Mouse (Mus musculus) cerebellum, postnatal 36 days (tissue): ENCODE results near the gene Adam15.

ENCODE experiments used
- DNase-seq, 2 experiments: peaks; one replicate each; pipeline ENCODE4 v3.0.0; 2021 to 2022; ENCODE audit warnings: mixed read lengths in 2 of 2

Adam15 gene

DNA sequence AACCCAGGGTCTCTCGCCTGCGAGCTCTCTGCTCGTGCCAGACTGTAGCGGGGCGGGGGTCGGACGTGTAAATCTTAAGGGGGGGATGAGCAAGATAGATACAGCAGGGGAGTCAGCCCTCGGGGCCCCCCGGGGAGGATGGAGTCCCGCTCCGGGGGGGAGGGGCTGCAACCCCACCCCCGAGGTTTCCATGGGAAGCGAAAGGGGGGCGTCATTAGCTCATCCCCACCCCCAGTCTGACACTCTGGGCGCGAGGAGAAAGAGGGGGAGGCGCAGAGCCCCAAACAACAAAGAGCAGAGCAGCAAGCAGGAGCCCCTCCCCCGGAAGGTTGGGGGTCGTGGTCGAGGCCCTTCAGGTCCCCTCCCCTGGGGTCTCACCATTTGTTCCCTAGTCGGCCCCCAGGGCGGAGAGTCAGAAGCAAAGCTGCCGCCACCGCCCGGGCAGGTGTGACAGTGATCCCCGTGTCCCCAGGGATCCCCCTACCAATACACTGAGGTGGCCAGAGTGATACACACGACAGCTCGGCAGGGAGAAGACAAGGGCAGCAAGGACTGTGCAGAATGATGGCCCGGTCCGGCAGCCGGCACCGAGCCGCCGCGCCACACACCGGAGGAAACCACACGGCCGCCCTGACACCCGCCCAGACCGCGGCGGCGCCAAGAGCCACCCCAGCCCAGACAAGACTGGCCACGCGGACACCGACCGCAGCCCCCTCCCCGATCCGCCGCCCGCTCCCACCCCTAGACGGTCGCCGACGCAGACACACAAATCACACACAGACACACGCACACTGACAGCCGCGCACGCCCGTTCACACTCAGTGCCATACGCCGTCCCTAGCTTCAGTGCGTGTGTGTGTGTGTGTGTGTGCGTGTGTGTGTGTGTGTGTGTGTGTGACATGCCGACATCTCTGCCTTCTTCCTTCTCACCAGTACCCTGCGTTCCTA, 28.3 kb downstream of the Adam15 start:
- DNase-seq: no peak

DNA sequence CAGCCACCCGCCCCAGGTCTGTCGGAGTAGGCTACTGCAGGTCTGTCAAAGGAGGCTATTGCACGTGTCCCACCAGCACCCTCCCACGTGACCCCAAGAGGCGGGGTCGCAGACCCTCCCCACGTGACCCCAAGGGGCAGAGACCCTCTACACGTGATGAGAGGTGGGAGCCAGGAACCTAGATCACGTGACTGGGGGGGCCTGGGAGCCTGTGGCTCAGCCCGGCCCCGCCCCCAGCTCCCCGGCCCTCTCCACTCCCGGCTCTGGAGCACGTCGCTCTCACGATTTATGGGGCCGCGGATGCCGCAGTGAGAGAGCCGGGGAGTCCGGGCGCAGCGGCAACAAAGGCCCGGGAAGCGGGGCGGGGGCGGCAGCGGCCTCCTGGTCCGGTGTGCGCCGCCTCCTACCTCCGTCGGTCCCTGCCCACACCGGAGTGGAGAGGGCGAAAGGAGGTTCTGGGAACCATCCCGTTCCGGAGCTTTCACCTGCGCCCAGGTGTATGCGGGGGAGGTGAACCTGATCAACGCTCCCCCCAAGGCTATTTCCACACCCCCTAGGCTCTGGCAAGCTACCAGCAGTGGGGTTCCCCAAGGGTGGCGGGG, 29.1 kb downstream of the Adam15 start:
- no peak for DNase-seq

DNA sequence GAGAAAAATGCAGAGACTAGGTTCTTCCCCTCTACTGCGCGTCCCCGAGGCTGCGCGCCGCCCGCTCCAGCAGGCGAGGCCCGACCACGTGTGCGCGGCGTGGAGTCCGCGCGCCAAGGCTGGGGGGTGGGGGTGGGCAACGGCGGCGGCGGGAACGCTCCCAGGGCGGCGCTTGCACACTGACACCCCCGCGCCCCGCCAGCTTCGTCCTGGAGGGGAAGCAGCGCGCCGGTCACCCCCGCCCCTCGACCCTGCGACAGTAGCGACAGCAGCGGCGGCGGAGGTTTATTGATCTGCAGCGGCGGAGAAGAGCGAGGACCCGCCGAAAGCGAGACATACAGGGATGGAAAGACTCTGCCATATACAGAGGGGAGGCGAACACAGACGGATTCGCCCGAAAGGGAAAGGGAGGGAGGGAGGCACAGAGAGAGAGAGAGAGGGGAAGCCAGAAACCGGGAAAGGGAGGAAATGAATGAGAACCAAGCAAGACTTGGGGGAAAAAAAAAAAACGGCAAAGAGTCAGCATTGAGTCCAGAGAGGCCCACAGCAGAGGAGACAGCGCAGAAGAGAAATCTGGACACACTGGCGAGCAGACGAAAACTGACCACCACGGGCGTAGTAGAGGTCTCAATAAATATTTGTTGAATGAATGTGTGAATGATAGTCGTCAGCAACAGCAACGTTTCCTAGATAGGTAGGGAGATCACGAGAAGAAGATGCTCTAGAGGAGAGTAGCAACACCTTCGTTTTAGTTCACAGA, 30.0 kb downstream of the Adam15 start:
- DNase-seq: no peak

DNA sequence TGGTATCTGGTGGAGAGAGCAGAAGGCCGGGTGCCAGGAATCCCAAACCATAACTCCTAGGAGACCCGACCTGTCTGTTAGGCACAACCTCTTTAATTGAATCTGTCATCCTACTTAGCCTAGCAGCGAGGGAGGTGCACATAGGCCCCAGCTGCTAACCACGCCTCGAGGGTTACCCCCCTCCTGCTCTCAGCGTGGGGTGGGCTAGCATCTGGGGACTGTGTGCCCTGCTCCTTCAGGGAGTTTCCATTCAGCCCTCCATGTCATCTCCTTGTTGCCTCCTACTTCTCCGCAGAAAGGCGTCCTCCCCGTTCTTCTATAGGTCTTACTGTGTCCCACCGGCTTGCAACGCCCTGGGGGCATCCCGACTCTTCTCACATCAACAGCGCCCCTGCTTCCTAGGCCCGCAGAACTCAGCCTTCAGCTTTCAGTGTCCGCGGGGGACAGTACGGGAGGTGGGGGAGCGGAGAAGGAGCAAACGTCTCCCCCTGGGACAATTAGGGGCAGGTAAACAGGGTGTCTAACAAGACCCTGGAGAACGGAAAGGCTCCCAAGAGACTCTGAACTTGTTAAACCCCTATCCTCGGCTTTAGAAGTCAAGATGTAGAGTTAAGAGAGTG, 30.7 kb downstream of the Adam15 start:
- DNase-seq: no peak

DNA sequence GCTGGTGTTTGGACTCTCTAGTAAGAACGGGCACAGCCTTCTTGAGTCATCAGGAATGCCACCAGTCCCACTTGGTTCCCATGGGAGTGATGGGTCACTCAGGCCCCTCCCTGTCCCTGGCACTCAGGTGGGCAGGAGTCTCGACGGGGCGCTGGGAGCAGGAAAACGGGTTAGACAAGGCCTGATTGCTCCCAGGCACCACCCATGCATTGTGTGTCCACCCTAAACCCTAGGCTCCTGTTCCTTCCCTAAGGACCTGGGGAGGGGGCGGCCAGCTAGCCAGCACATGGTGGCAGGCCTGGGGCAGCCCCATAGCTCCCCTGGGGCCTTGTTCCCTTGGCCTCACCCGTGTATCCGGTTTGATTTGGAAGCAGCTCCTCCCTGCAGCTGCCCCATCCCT, 31.5 kb downstream of the Adam15 start:
- DNase-seq: no peak

DNA sequence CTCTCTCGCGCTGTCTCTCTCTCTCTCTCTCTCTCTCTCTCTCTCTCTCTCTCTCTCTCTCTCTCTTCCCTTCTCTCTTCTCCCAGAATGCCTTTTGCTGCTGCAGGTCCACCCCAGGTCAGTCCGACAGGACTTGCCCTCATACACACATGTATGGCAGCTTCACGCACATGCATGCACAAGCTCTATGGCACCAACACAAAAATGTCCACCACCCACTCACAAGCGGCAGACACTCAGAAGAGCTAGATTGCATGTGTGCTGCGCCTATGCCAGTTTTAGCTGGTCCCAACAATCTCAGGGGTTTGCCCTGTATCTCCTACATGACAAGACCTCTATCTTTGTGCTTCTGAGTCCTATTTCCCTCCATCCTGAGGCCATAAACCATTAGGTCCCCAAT, 32.5 kb downstream of the Adam15 start:
- DNase-seq: no peak

DNA sequence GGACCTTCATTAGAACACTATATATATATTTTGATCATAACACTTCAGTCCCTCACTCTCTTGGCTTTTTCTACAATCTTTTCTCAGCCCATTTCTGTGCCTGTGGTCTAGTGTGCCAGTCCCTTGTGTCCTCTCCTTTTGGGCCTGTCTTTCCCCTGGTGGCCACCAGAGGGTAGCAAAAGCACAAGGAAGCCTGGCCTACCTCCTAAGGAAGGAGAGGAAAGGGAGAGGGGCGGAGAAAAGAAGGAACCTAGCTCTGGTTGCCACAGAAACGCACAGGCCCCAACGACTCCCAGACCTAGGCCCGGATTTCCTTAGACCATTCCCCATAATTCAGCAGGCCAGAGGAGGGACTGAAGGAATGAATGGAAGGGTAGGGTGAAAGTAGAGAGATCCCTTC, 33.0 kb downstream of the Adam15 start:
- DNase-seq: peak; percentile 86 to 90

DNA sequence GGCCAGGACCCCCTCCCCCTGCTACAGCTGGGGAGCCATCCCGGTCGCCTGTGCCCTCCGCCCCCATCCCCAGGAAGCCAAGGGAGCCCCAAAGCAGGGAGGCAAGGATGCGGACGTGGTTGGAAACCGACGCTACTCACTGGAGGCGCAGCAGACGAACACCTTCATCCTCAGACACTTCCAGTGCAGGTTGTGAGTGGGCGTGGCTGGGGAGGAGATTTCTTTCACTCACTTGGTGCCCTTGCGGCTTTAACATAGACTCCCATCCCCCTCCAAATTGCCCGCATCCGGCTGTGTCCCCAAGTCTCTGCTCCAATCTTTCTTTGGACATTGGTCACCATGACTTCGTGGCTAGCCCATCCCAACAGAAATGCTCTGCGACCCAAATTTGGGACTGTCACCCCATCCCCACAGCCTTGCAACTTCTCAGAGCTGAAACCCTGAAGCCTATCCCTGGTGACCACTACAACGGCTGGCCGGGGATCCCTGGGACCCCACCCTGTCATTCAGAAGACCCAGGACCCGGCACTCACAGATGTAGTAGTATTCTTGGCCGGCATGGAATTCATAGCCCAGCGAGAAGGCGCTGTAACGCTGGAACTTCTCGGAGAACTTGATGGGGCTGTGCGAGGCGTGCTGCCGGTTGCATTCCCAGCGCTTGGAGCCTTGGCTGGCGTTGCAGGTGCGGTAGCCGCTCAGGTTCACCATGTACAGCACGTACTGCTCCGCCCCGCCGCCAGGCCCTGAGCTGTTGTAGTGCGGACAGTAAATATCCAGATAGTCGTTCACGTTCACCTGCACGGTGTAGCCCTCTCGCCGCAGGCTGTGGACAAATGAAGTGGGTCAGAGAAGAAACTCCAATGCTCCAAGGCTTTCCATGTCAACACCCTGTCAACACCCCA, 33.6 kb downstream of the Adam15 start:
- no peak for DNase-seq

DNA sequence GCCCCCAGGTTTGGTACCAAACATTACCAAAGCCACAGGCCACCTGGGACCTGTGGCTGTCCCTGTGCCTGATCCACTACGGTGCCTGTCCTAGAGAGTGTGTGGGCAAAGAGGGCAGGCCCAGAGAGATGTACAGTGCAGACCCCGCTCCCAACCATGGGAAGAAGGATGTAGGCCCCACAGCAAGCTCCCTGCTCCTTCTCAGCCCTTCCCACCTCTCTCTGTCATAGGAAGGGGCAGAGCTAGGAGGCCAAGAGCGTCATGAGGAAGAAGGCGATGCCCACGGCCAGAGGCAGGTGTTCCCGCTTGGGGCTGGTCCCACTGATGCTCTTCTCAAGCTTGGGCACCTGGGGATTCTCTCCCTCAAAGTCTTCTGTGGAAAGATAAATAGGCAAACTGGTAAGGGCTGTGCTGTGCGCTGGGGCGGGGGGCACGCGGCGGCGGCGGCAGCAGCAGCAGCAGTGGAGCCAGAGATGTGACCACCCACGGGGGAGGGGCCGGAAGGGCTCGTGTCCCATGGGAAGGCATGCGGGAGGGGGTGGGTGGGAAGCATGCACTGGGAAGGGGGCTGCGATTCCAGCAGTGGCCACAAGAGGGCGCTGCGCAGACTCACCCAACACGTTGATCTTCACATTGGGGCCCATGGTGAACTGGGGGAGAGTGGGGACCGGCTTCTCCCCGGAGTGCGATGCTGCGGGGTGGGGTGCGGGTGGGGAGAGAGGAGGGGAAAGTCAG, 34.4 kb downstream of the Adam15 start:
- DNase-seq: peak; percentile 76 to 80

DNA sequence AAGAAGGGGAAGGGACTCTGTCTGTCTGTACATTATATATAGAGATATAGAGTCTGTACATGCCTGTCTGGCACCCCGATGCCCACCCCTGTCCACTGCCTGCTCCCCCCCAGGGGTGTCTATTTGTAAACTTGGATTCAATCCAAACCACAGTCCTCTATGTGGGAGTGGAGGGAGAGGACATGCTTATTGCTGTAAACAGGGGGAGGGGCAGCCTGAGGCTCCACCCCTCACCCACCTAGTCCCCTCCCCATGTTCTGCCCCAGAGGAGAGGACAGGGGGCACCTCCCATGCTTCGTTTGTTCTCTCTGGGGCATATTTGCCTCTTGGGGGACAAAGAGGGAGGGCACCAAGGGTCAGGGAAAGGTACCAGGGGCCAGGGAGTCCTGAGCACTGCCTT, 35.0 kb downstream of the Adam15 start:
- no peak for DNase-seq

DNA sequence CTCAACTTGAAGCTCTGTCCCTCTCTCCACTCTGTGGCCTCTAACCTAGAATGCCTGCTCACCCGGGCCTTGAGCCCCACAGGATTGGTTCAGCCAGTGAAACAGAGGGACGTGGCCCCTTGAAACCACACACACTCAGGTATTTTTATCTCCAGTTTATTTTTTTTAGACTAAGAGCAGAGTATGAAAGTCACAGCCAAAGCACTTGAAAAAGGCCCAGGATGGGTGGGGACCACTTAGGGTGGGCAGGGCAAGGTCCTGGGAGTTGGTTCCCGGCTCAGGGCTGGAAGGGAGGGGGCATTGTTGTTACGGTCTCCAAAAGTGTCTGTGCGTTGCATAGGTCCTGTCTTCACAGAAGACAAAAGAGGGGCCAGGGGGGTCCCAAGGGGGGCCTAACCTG, 35.5 kb downstream of the Adam15 start:
- DNase-seq: no peak

DNA sequence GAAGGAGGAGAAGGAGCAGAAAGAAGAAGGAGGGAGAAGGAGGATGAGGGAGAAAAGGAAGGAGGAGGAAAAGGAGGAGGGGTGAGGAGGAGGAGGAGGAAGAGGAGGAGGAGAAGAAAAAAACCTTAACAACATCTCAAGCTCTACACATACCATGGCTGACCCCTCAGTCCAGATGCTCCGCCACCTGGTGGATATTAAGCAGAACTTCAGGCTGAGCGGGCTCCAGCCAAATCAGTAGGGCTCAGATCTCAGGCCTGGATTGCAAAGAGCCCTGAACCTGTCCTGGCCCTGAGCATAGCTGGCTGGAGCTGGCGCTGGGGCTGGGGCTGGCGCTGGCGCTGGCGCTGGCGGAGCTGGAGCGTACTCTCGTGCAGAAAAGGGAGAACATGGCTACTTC, 41.7 kb downstream of the Adam15 start:
- DNase-seq: peak; percentile 67 to 70

DNA sequence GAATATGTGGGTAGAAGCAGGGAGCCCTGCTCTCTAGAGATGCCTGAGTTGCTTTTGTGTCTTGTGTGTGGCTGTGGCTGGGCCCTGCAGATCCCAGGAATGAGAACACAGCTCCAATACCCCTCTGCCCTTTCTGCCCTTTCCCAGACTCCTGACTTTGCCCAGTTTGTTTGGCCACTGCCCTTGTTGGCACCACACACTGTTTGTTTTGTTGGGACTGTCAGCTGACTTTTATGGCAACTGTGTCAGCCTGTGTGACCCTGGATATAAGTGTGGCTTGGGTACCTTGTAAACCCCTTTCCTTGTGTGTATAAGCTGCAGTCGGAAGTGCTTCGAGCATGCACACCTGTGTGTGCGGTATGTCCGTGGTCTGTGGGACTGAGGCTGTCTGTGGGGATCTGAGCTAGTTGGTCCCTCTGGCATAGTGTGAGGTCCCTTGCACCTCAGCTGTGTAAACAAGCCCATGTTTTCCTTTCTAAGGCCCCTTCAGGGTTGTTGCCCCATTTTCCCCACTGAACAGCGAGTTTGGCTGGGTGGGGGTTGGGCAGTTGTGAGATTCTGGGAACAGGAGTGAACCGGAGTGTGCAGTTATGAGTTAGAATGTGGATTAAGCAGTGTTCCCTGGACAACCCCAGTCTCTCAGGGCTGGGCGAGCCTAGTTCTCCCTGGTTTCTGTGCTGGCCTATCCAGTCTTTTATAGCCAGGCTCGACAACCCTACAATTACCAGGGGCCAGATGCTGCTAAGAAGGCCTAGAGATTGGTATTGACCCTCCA, 44.1 kb downstream of the Adam15 start:
- DNase-seq: no peak

DNA sequence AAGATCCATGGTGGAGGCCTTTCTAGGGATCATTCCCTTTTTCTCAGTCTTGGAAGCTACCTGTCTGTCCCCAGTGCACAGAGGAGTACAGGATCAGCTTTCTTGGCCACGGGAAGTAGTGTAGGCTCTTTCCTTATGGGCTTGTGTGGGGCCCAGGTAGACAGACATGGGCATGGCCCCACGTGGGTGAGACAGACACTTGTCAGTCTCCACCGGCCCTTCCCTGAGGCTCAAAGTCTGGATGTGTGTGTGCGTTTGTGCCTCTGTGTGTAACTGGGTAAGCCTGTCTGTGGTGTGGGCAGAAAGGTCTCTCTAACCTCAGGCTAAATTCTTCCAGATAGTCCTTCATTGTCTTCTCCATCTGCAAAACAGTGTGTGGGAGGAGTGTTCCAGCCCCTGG, 44.7 kb downstream of the Adam15 start:
- no peak for DNase-seq

DNA sequence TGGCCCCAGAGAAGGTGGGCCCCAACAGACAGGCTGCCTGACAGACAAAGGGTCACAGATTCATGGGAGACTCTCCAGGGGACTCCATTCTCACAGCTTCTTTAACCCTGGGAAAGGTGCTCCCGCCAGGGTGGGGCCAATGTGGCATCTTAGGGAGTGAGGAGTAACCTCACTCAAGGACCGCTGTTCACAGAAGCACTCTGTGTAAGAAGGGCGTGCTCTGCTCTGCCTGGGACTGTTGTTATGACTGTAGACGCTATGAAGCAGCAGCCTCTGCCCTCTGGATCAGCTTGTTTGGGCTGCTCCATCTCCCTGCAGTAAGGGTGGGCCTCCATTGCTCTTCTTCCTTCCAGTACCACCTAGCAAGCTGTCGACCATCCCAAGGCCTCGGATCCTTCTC, 45.4 kb downstream of the Adam15 start:
- DNase-seq: no peak

DNA sequence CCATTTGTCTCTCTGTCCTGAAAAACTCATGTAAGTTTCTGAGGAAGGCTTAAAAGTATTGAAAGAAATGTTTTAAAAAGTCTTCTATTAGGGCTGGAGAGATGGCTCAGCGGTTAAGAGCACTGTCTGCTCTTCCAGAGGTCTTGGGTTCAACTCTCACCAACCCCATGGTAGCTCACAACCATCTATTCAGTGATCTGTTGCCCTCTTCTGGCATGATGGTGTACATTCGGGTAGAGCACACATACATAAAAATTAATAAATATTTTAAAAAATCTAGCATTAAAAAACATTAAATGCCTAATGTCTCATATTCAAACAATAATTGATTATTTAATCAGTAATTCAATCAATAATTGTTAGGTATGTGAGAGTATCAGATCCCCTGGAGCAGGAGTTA, 49.3 kb downstream of the Adam15 start:
- DNase-seq: no peak

DNA sequence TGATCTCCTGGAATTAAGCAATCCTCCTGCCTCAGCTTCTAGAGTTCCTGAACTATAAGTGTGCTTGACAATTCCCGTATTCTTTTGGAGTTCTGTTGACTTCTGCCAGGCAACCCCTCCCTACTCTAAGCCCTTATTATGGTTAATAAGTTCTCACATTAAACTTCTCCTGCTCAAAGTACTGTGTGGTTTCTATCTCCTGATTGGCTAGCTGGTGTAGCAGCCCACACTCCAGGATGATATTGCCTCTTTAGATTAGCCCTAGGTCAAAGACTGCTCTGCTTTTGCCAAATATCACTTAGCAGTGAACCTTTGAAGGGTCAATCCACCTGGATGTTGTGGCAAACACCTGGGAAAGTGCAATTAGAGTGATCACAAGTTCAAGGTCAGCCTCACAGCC, 49.7 kb downstream of the Adam15 start:
- DNase-seq: no peak

DNA sequence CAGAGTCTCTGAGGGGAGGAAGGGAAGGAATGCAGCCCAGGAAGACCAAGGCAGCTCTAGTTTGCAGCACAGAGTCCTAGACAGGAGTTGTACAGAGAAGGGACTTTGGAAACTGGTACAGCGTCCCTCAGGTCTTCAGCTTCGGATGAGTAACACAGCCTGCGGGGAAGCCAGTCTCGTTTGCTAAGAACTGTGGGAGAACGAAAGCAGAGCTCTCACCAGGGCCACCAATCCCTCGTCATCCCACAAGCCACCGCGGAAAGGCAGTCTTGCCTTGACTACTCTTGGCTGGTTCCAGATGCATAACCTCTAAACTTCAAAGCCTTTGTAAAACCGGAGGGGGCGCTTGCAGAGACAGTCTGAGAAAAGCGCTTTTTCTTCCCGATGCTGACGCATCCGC, 50.3 kb downstream of the Adam15 start:
- DNase-seq: no peak

DNA sequence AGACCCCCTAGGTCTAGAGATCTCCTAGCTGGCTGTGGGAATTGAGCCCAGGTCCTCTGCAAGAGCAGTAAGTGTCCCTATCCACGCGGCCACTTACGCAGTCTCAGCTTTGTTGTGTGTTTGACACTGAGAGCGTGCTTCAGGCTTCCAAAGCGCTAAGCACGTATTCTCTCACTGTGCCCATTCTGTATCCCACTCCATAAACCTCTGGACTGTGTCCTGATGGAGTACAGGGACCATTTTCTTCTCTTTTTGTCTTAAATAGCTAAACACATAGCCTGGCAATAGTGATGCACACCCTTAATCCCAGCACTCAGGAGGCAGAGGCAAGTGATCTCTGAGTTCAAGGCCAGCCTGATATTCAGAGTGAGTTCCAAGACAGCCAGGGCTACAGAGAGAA, 50.9 kb downstream of the Adam15 start:
- DNase-seq: no peak

DNA sequence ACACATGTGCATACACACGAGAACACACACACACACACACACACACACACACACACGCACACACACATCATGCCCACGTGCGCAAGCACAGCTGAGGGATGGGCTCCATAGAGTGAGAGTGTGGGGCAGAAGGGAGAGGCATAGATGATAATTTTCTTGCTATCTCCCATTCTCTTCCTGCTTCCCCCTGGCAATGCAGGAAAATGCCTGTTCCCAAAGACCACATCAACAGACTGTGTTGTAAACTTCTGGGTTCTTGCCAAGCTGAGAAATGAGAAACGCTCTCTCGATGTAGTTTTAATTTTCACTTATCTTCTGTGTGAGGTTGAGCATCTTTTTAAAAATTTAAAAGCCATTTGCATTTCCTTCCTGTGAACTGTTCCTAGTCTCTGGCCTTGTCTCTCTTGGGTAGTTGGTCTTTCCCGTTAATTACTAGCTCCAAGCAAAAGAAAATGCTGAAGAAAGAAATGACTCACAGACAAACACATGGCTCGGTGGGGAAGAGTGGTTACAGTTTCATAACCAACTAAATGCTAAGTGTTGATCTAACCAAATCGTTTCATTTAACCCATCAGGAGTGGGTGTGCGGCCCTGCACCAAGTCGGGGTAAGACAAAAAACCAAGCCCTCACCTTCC, 52.9 kb downstream of the Adam15 start:
- DNase-seq: no peak
